Mouse (Mus musculus) midbrain, postnatal 0 days (tissue): ENCODE results near the gene Mmp19. TPM values are rescaled to one million over a fixed set of nuclear protein-coding genes. Genes with fewer than 3 reads are reported as not detected.
A peak's percentile ranks its signal among the peaks of the same experiment; 100 is the strongest.

ENCODE experiments used
- ATAC-seq: fragments of 200-750 bp; cut with Nextera tagmentation; 2 replicates; pipeline ENCODE4 v1.8.0; 2017; ENCODE audit warnings: moderate number of reproducible peaks, mild to moderate bottlenecking, moderate TSS enrichment, moderate library complexity; ENCODE audit not compliant: low FRiP score
- DNase-seq: peaks from one replicate; pipeline ENCODE4 v3.0.0-alpha.2; 2015; ENCODE audit warnings: low spot score
- H3K27ac ChIP-seq: fragments of 300-500 bp; sonication (generic); 2 replicates; pipeline ENCODE4 v1.5.1; 2014; ENCODE audit warnings: low read depth, mild to moderate bottlenecking, low read length, mixed read lengths
- H3K27me3 ChIP-seq: fragments of 300-500 bp; sonication (generic); 2 replicates; pipeline ENCODE4 v1.6.1; 2014; ENCODE audit warnings: low read length, control low read depth, mixed read lengths; ENCODE audit not compliant: insufficient read depth
- H3K36me3 ChIP-seq: fragments of 300-500 bp; sonication (generic); 2 replicates; pipeline ENCODE4 v1.6.1; 2014; ENCODE audit warnings: low read length, control low read depth, mixed read lengths; ENCODE audit not compliant: insufficient read depth
- H3K4me1 ChIP-seq: fragments of 300-500 bp; sonication (generic); 2 replicates; pipeline ENCODE4 v1.6.1; 2014; ENCODE audit warnings: mild to moderate bottlenecking, control low read depth, antibody characterized with exemption, low read length, mixed read lengths; ENCODE audit not compliant: insufficient read depth
- H3K4me2 ChIP-seq: fragments of 300-500 bp; sonication (generic); 2 replicates; pipeline ENCODE4 v1.6.1; 2014; ENCODE audit warnings: low read depth, mild to moderate bottlenecking, low read length, mixed read lengths; ENCODE audit not compliant: poor library complexity, severe bottlenecking
- H3K4me3 ChIP-seq: fragments of 300-500 bp; sonication (generic); 2 replicates; pipeline ENCODE4 v1.5.1; 2014; ENCODE audit warnings: low read depth, mild to moderate bottlenecking, low read length, moderate library complexity
- H3K9ac ChIP-seq: fragments of 300-500 bp; sonication (generic); replicated peaks from 2 replicates; pipeline ENCODE4 v1.6.1; 2014; ENCODE audit warnings: mild to moderate bottlenecking, low read length, moderate library complexity, mixed read lengths; ENCODE audit not compliant: poor library complexity, severe bottlenecking
- H3K9me3 ChIP-seq: fragments of 300-500 bp; sonication (generic); 2 replicates; pipeline ENCODE4 v1.6.1; 2016; ENCODE audit warnings: low read length, control low read depth
- CTCF ChIP-seq: IDR thresholded peaks from 2 replicates; pipeline ENCODE4 v1.5.1; 2016; ENCODE audit warnings: antibody characterized with exemption, mild to moderate bottlenecking
- WGBS: fragments of 180-500 bp; shearing (Covaris S2); extraction: QIAGEN DNeasy Blood & Tissue Kit; methylation state at CpG from one replicate; pipeline ENCODE4 v1.1.7; 2014; 5-methylcytosine and 5-hydroxymethylcytosine counted together
- polyA plus RNA-seq: library from polyadenylated mRNA; unstranded; fragments of >200 nt; fragmentation: Nextera tagmentation; extraction: Ambion mirVana; gene quantifications from 2 replicates; pipeline ENCODE4 v1.2.1, GENCODE M21; 2015
- total RNA-seq: library from RNA; depleted of rRNA; stranded (reverse); fragments of >200 nt; gene quantifications from 2 replicates; pipeline ENCODE4 v1.2.3, GENCODE M21; 2014

Gene Mmp19
- total and polyA plus RNA-seq, 2 experiments from 2014 or later, result 0.54 to 1.3 TPM

DNA sequence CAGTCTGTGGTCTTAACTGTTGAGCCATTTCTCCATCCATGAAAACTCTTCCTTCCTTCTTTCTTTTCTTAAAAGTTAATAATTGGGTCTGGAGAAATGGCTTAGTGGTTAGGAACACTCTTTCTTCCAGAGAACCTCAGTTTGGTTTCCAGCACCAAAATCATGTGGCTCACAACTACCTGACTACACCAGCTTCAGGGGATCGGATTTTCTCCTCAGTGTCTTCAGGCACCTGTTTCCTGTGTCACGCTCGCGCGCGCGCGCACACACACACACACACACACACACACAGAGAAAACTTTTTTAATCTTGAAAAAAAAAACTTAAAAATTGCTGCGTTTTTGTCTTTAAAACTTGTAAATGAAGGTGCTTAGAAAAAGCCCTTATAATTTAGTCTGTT is 33.1 kb downstream of the Mmp19 start:
- H3K9ac ChIP-seq, result no peak overlapping the region
- no peaks in the 10 kb centered on the region for H3K27me3 ChIP-seq
- H3K4me1 ChIP-seq, result peaks cover 5% of the 10 kb centered on the region; the same call in 1 of the 2 replicates
- no peak overlapping the region for H3K27ac ChIP-seq
- 99% methylated on average over 9 of the region's 9 CpGs for WGBS
- no peak overlapping the region for H3K4me3 ChIP-seq
- DNase-seq (no peak), ATAC-seq (no peak)
- no peaks in the 10 kb centered on the region for H3K9me3 ChIP-seq
- H3K36me3 ChIP-seq, result peaks cover 8% of the 10 kb centered on the region; the same call in 1 of the 2 replicates
- H3K4me2 ChIP-seq, result no peak overlapping the region
- no peak for TF ChIP-seq CTCF

- no peak for DNase-seq
- H3K9ac ChIP-seq, result no peak overlapping the region
- ATAC-seq, result no peak
- H3K4me2 ChIP-seq, result no peak overlapping the region
- H3K36me3 ChIP-seq, result peaks cover 12% of the 10 kb centered on the region
- no peaks in the 10 kb centered on the region for H3K9me3 ChIP-seq
- H3K27ac ChIP-seq, result no peak overlapping the region
- no peaks in the 10 kb centered on the region for H3K27me3 ChIP-seq
- peak; percentile 14; the same call in 1 of the 2 replicates for TF ChIP-seq CTCF
- no peak overlapping the region for H3K4me3 ChIP-seq
- no peaks in the 10 kb centered on the region for H3K4me1 ChIP-seq
These were observed 46.7 kb downstream of the Mmp19 start for GRCm38 (mm10) chr10:128837400-128837799.

- Histone ChIP-seq H3K36me3 (peaks cover 9% of the 10 kb centered on the region), H3K9me3 (no peaks in the 10 kb centered on the region), H3K27me3 (no peaks in the 10 kb centered on the region), H3K4me1 (no peaks in the 10 kb centered on the region), H3K4me2 (no peak overlapping the region), H3K9ac (no peak overlapping the region), H3K4me3 (no peak overlapping the region), H3K27ac (no peak overlapping the region)
- no peak for DNase-seq
- no peak for ATAC-seq
- no peak for TF ChIP-seq CTCF
These were observed 48.7 kb downstream of the Mmp19 start for GRCm38 (mm10) chr10:128839434-128839833.

GRCm38 (mm10) chr10:128840612-128841011 is 49.9 kb downstream of the Mmp19 start:
- no peak for TF ChIP-seq CTCF
- Histone ChIP-seq H3K4me1 (no peaks in the 10 kb centered on the region), H3K9me3 (no peaks in the 10 kb centered on the region), H3K27ac (no peak overlapping the region), H3K27me3 (no peaks in the 10 kb centered on the region), H3K4me3 (no peak overlapping the region), H3K9ac (no peak overlapping the region), H3K4me2 (no peak overlapping the region), H3K36me3 (peaks cover 7% of the 10 kb centered on the region)
- DNase-seq (no peak), ATAC-seq (no peak)

- no peak for ATAC-seq
- TF ChIP-seq CTCF, result no peak
- 94% methylated on average over 5 of the region's 5 CpGs for WGBS
- no peak overlapping the region for H3K9ac ChIP-seq
- no peaks in the 10 kb centered on the region for H3K27me3 ChIP-seq
- no peak for DNase-seq
- no peak overlapping the region for H3K27ac ChIP-seq
- H3K36me3 ChIP-seq, result peaks cover 5% of the 10 kb centered on the region
- no peak overlapping the region for H3K4me3 ChIP-seq
- no peak overlapping the region for H3K4me2 ChIP-seq
- H3K9me3 ChIP-seq, result no peaks in the 10 kb centered on the region
- H3K4me1 ChIP-seq, result no peaks in the 10 kb centered on the region
These were observed 52.5 kb downstream of the Mmp19 start for GRCm38 (mm10) chr10:128843260-128843659.

DNA sequence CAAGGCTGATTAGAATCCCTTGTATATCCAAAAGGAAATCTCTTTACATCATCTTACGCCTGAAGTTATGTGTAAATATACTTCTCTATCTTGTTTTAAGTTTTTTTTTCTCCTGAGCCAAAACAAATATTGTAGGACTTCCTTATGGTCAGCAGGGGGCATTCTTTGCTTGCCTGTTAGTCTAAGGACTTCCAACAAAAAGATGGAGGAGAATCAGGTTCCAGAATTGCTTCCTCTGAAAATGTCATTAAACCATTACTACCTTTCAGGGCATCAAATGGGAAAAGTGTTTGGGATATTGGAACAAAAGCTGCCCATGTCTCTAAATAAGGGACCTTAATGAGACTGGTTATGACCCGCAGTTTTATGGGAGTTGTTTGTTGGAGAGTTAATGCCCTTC is 54.8 kb downstream of the Mmp19 start:
- Histone ChIP-seq H3K9ac (no peak overlapping the region), H3K9me3 (no peaks in the 10 kb centered on the region), H3K27me3 (no peaks in the 10 kb centered on the region), H3K4me2 (no peak overlapping the region), H3K4me3 (no peak overlapping the region), H3K4me1 (no peaks in the 10 kb centered on the region), H3K27ac (no peak overlapping the region), H3K36me3 (peaks cover 4% of the 10 kb centered on the region)
- 60% methylated on average over 2 of the region's 2 CpGs for WGBS
- no peak for ATAC-seq
- peak; percentile 75 for DNase-seq
- TF ChIP-seq CTCF, result peak; percentile 77

DNA sequence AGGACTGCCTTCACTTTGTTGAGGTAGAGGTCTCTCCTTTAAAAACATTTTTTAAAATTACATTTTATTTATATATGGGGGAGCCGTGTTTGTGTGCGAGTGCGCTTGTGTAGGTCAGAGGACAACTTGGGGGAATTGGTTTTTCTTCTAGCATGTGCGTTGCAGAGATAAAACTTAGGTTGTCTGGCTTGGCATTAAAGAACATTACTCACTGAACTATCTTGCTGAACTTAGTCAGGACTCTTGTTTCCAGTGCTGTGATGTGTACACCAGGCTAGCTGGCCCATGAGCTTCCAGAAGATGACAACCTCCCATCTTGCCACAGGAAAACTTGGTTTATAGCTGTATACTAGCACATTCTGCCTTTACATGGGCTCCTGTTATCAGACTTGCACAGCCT is 56.0 kb downstream of the Mmp19 start:
- H3K36me3 ChIP-seq, result peaks cover 3% of the 10 kb centered on the region; the same call in 1 of the 2 replicates
- WGBS, result 94% methylated on average over 4 of the region's 4 CpGs
- H3K4me1 ChIP-seq, result no peaks in the 10 kb centered on the region
- H3K4me2 ChIP-seq, result no peak overlapping the region
- H3K9ac ChIP-seq, result no peak overlapping the region
- ATAC-seq, result no peak
- TF ChIP-seq CTCF, result no peak
- DNase-seq, result no peak
- no peaks in the 10 kb centered on the region for H3K9me3 ChIP-seq
- no peak overlapping the region for H3K4me3 ChIP-seq
- no peak overlapping the region for H3K27ac ChIP-seq
- H3K27me3 ChIP-seq, result no peaks in the 10 kb centered on the region
